Mouse (Mus musculus): ENCODE measurements at regions not wholly inside any gene's neighbourhood (a gene's known extent, or its start where the extent isn't known, plus 50 kb on each side); places are given as distances from the start of the nearest gene placed in this dataset.

GRCm38 (mm10) chr4:53337784-53338183 lies 102.4 kb upstream of the Slc44a1 start:
- in situ Hi-C loops (cut with MboI; ENCODE audit: low pct_ligation_motif_present, low pct_unique_long_range_greater_than_20kb, low sequenced_read_pairs), result no loop called here
- Histone ChIP-seq H3K9ac (ENCODE audit: insufficient read depth, low read depth) (no peak overlapping the region), H3K27ac (ENCODE audit: insufficient read depth, low read depth) (no peak overlapping the region)

GRCm38 (mm10) chr4:53327382-53328165 lies 112.6 kb upstream of the Slc44a1 start:
- no peak for DNase-seq (ENCODE audit: extremely low read depth)
- no peak overlapping the region for H3K27ac ChIP-seq (ENCODE audit: insufficient read depth, low read depth)
- no peak overlapping the region for H3K9ac ChIP-seq (ENCODE audit: insufficient read depth, low read depth)
- no peaks in the 10 kb centered on the region for H3K36me3 ChIP-seq (replicated peaks in 1 of 2; ENCODE audit: control insufficient read depth in 1 of 2, insufficient read depth in 1 of 2, low read length in 1 of 2)
- H3K27me3 ChIP-seq (replicated peaks), result no peaks in the 10 kb centered on the region
- H3K4me2 ChIP-seq (ENCODE audit: insufficient read depth, low read depth, poor library complexity, severe bottlenecking), result no peak overlapping the region
- TF ChIP-seq MAFK (IDR thresholded peaks at IDR 0.05; ENCODE audit: insufficient replicate concordance, low read length) (no peak), SMC3 (IDR thresholded peaks at IDR 0.05; ENCODE audit: low read depth, low read length) (no peak), IRF4 (IDR thresholded peaks at IDR 0.05; ENCODE audit: low read depth, low read length) (no peak), CHD2 (IDR thresholded peaks at IDR 0.05; ENCODE audit: low read length) (no peak), EP300 (IDR thresholded peaks at IDR 0.05; ENCODE audit: low read length) (no peak), SIN3A (IDR thresholded peaks at IDR 0.05; ENCODE audit: low read length) (no peak), ZC3H11A (IDR thresholded peaks at IDR 0.05; ENCODE audit: low read depth, low read length) (no peak), HCFC1 (IDR thresholded peaks at IDR 0.05; ENCODE audit: low read depth, low read length) (no peak), USF1 (IDR thresholded peaks at IDR 0.05; ENCODE audit: low read depth, low read length) (no peak), RAD21 (IDR thresholded peaks at IDR 0.05; ENCODE audit: low read depth, low read length) (no peak), NELFE (IDR thresholded peaks at IDR 0.05; ENCODE audit: low read depth, low read length) (no peak), JUN (IDR thresholded peaks at IDR 0.05; ENCODE audit: insufficient read depth, low read depth, low read length) (no peak), MYC (IDR thresholded peaks at IDR 0.05; ENCODE audit: low read depth, low read length) (no peak), MEF2A (IDR thresholded peaks at IDR 0.05; ENCODE audit: borderline replicate concordance, low read depth, low read length) (no peak), POLR2A (IDR thresholded peaks at IDR 0.05; ENCODE audit: low read depth, low read length) (no peak), ZKSCAN1 (IDR thresholded peaks at IDR 0.05; ENCODE audit: borderline replicate concordance, low read depth, low read length) (no peak), JUND (conservative IDR thresholded peaks at IDR 0.05; ENCODE audit: low read depth, low read length) (no peak), E2F4 (IDR thresholded peaks at IDR 0.05; ENCODE audit: insufficient replicate concordance, low read depth, low read length) (no peak), MXI1 (IDR thresholded peaks at IDR 0.05; ENCODE audit: low read depth, low read length) (no peak), KAT2A (IDR thresholded peaks at IDR 0.05; ENCODE audit: insufficient replicate concordance, low read length) (no peak)
- in situ Hi-C loops (cut with MboI; ENCODE audit: low pct_ligation_motif_present, low pct_unique_long_range_greater_than_20kb, low sequenced_read_pairs) (no loop called here), dilution Hi-C loops (cut with MboI; ENCODE audit: extremely low pct_ligation_motif_present, extremely low pct_unique_long_range_greater_than_20kb, low sequenced_read_pairs) (no loop called here)
- H3K4me3 ChIP-seq (replicated peaks in 1 of 3; ENCODE audit: low read depth in 2 of 3, low read length in 2 of 3, poor library complexity in 1 of 3), result no peak overlapping the region
- H3K79me2 ChIP-seq (replicated peaks; ENCODE audit: control insufficient read depth, extremely low read depth, insufficient read depth, poor library complexity, severe bottlenecking), result no peaks in the 10 kb centered on the region
- H3K9me3 ChIP-seq (replicated peaks; ENCODE audit: low read length), result no peaks in the 10 kb centered on the region
- peaks cover 0 to 7% of the 10 kb centered on the region in 2 experiments; a peak in 1 of 4 replicates for H3K4me1 ChIP-seq (ENCODE audit: control insufficient read depth in 1 of 2, insufficient read depth in 2 of 2)

More at GRCm38 (mm10) chr4:53337784-53338183, 102.4 kb upstream of the Slc44a1 start:
- DNase-seq (ENCODE audit: extremely low read depth), result no peak
- Histone ChIP-seq H3K4me1 (ENCODE audit: control insufficient read depth in 1 of 2, insufficient read depth in 2 of 2) (no peaks in the 10 kb centered on the region), H3K4me3 (replicated peaks in 1 of 3; ENCODE audit: low read depth in 2 of 3, low read length in 2 of 3, poor library complexity in 1 of 3) (no peak overlapping the region), H3K27me3 (replicated peaks) (no peaks in the 10 kb centered on the region), H3K79me2 (replicated peaks; ENCODE audit: control insufficient read depth, extremely low read depth, insufficient read depth, poor library complexity, severe bottlenecking) (no peaks in the 10 kb centered on the region), H3K36me3 (replicated peaks in 1 of 2; ENCODE audit: control insufficient read depth in 1 of 2, insufficient read depth in 1 of 2, low read length in 1 of 2) (no peaks in the 10 kb centered on the region), H3K9me3 (replicated peaks; ENCODE audit: low read length) (peaks cover 6% of the 10 kb centered on the region), H3K4me2 (ENCODE audit: insufficient read depth, low read depth, poor library complexity, severe bottlenecking) (no peak overlapping the region)
- dilution Hi-C loops (cut with MboI; ENCODE audit: extremely low pct_ligation_motif_present, extremely low pct_unique_long_range_greater_than_20kb, low sequenced_read_pairs), result no loop called here
- TF ChIP-seq MAZ (IDR thresholded peaks at IDR 0.05; ENCODE audit: low read depth, low read length) (no peak), BHLHE40 (IDR thresholded peaks at IDR 0.05; ENCODE audit: low read depth, low read length) (no peak), MYC (IDR thresholded peaks at IDR 0.05; ENCODE audit: low read depth, low read length) (no peak), POLR2AphosphoS2 (IDR thresholded peaks at IDR 0.05; ENCODE audit: low read depth, low read length) (no peak)
